Comparison of ENCODE assay signal across 8 mouse cellular contexts in the genomic region with DNA sequence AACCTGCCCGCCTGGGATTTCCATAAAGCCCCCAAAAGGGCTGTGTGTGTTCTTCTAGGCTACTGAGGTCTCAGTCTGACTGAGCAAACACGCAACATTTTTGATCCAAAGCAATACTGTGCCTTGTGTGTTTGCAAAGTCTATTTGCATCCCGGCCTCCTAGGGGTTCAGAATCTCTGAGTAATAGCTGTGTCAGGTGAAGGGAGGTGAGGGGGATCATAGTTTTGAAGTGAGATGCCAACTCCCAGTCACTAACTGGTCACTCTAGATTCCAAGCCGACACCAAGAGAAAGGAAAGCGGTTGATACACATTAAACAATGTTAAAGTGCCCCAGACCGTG. TPM values are rescaled to one million over a fixed set of nuclear protein-coding genes. Genes with fewer than 3 reads are reported as not detected.
DNase-seq lines count a peak whose midpoint lies in the region; ATAC-seq and TF ChIP-seq lines count a peak whose summit lies in the region.
"Had no signal": no experiment of that assay in that cellular context is flagged by ENCODE, and none has a peak within 500 bp of the region (broad histone marks: within the 10 kb centered on the region; RNA-seq: fewer than 3 reads in every experiment).

No protein-coding gene starts in this region.

- peak overlapping the region; percentile 95 for H3K27ac ChIP-seq in forebrain, embryonic 12.5 days
- peak overlapping the region; percentile 98 for H3K27ac ChIP-seq in limb, embryonic 14.5 days (replicated peaks; ENCODE audit: low read depth, low read length)
- peak overlapping the region; percentile 96 for H3K27ac ChIP-seq in stomach, embryonic 15.5 days

- H3K4me1 ChIP-seq in megakaryocyte, embryonic 14.5 days: peaks cover 35% of the 10 kb centered on the region
- peaks cover 20% of the 10 kb centered on the region for H3K4me1 ChIP-seq in forebrain, embryonic 12.5 days
- peaks cover 15% of the 10 kb centered on the region for H3K4me1 ChIP-seq in limb, embryonic 14.5 days (ENCODE audit: control insufficient read depth, insufficient read depth, low read length)
- H3K4me1 ChIP-seq in stomach, embryonic 15.5 days: peaks cover 18% of the 10 kb centered on the region

- H3K4me3 ChIP-seq in megakaryocyte, embryonic 14.5 days (replicated peaks): peak overlapping the region; percentile 96
- H3K4me3 ChIP-seq in forebrain, embryonic 12.5 days (replicated peaks): peak overlapping the region; percentile 76
- peak overlapping the region; percentile 68 for H3K4me3 ChIP-seq in limb, embryonic 14.5 days (replicated peaks; ENCODE audit: low read length)
- H3K4me3 ChIP-seq in stomach, embryonic 15.5 days (replicated peaks): peak overlapping the region; percentile 73

- no peak for TF ChIP-seq POLR2A in limb, embryonic 14.5 days (IDR thresholded peaks at IDR 0.05; ENCODE audit: borderline replicate concordance, extremely low read depth, insufficient read depth, insufficient read length)

- H3K9me3 ChIP-seq in megakaryocyte, embryonic 14.5 days: no peaks in the 10 kb centered on the region
- H3K9me3 ChIP-seq in forebrain, embryonic 12.5 days: no peaks in the 10 kb centered on the region
- no peaks in the 10 kb centered on the region for H3K9me3 ChIP-seq in limb, embryonic 14.5 days (ENCODE audit: control insufficient read depth, low read length)
- H3K9me3 ChIP-seq in stomach, embryonic 15.5 days: no peaks in the 10 kb centered on the region

- DNase-seq in limb, embryonic 14.5 days (ENCODE audit: low spot score): no peak
- DNase-seq in embryo, embryonic 10.5 days (ENCODE audit: low spot score): no peak
- no peak for DNase-seq in yolk sac, embryonic 10.5 days (ENCODE audit: low spot score)

- H3K36me3 ChIP-seq in megakaryocyte, embryonic 14.5 days (replicated peaks; ENCODE audit: low read length): peaks cover 3% of the 10 kb centered on the region
- no peaks in the 10 kb centered on the region for H3K36me3 ChIP-seq in forebrain, embryonic 12.5 days (replicated peaks)
- H3K36me3 ChIP-seq in limb, embryonic 14.5 days (ENCODE audit: control insufficient read depth, insufficient read depth, low read length): no peaks in the 10 kb centered on the region
- H3K36me3 ChIP-seq in stomach, embryonic 15.5 days: no peaks in the 10 kb centered on the region

- H3K4me2 ChIP-seq in forebrain, embryonic 12.5 days: peak overlapping the region; percentile 65
- H3K4me2 ChIP-seq in limb, embryonic 14.5 days (replicated peaks; ENCODE audit: low read depth, low read length, severe bottlenecking): peak overlapping the region; percentile 83
- peak overlapping the region; percentile 90 for H3K4me2 ChIP-seq in stomach, embryonic 15.5 days

- H3K27me3 ChIP-seq in megakaryocyte, embryonic 14.5 days (replicated peaks): no peaks in the 10 kb centered on the region
- H3K27me3 ChIP-seq in forebrain, embryonic 12.5 days: 0 out of 2 replicates have a peak, but pooled peaks cover 4% of the 10 kb centered on the region
- H3K27me3 ChIP-seq in limb, embryonic 14.5 days (ENCODE audit: control insufficient read depth, insufficient read depth, low read length): no peaks in the 10 kb centered on the region
- H3K27me3 ChIP-seq in stomach, embryonic 15.5 days (replicated peaks): no peaks in the 10 kb centered on the region

- H3K9ac ChIP-seq in forebrain, embryonic 12.5 days: peak overlapping the region; percentile 90
- H3K9ac ChIP-seq in limb, embryonic 14.5 days (ENCODE audit: low read depth, low read length, severe bottlenecking): peak overlapping the region; percentile 95
- peak overlapping the region; percentile 90; the same call in 1 of the 2 replicates for H3K9ac ChIP-seq in stomach, embryonic 15.5 days

- ATAC-seq in megakaryocyte, adult 5-6 weeks (ENCODE audit: poor library complexity, severe bottlenecking): no peak
- ATAC-seq in forebrain, embryonic 12.5 days (ENCODE audit: low FRiP score): no peak; the same call in 1 of the 2 replicates
- peak; percentile 48; the same call in 1 of the 2 replicates for ATAC-seq in limb, embryonic 14.5 days (ENCODE audit: low FRiP score, low read depth)
- ATAC-seq in stomach, embryonic 15.5 days (ENCODE audit: insufficient read depth, low FRiP score, low read depth): no peak; the same call in 1 of the 2 replicates

- 23% methylated on average over 6 of the region's 6 CpGs for WGBS in forebrain, embryonic 12.5 days
- 21% methylated on average over 6 of the region's 6 CpGs for WGBS in limb, embryonic 14.5 days
- 16% methylated on average over 6 of the region's 6 CpGs for WGBS in stomach, embryonic 15.5 days

RNA-seq across cellular contexts. Expression of gene Trim44, which starts 6.3 kb away (rescaled TPM):
- polyA plus RNA-seq in megakaryocyte, embryonic 14.5 days (2012; ENCODE audit: insufficient read depth, low replicate concordance): 1.2 and 3.5 TPM in 2 replicates
- 17.7 and 18.4 TPM in 2 replicates for total RNA-seq in megakaryocyte, adult 5-6 weeks (2015)
- 21.2 and 24.9 TPM in 2 replicates for total RNA-seq in megakaryocyte, adult 5-6 weeks (2017)
- polyA plus RNA-seq in forebrain, embryonic 12.5 days (2016; fragmentation: Nextera tagmentation; extraction: Ambion mirVana): 45.4 and 54.2 TPM in 2 replicates
- 66.6 and 69.7 TPM in 2 replicates for polyA plus RNA-seq in limb, embryonic 14.5 days (2012; rRNA removed)
- polyA plus RNA-seq in limb, embryonic 14.5 days (2014; fragmentation: Nextera tagmentation; extraction: Ambion mirVana): 36.4 and 43.0 TPM in 2 replicates
- polyA plus RNA-seq in stomach, embryonic 15.5 days (2015; fragmentation: Nextera tagmentation; extraction: Ambion mirVana): 32.0 and 35.5 TPM in 2 replicates

RNA-seq across cellular contexts. Expression of gene Fjx1, which starts 51.0 kb away (rescaled TPM):
- 0.16 TPM in 1 of 2 replicates, not detected in the other for polyA plus RNA-seq in megakaryocyte, embryonic 14.5 days (2012; ENCODE audit: insufficient read depth, low replicate concordance)
- not detected in 2 replicates for total RNA-seq in megakaryocyte, adult 5-6 weeks (2015)
- not detected in 2 replicates for total RNA-seq in megakaryocyte, adult 5-6 weeks (2017)
- polyA plus RNA-seq in forebrain, embryonic 12.5 days (2016; fragmentation: Nextera tagmentation; extraction: Ambion mirVana): 41.7 and 48.6 TPM in 2 replicates
- polyA plus RNA-seq in limb, embryonic 14.5 days (2012; rRNA removed): 38.8 and 46.5 TPM in 2 replicates
- 25.5 and 30.3 TPM in 2 replicates for polyA plus RNA-seq in limb, embryonic 14.5 days (2014; fragmentation: Nextera tagmentation; extraction: Ambion mirVana)
- polyA plus RNA-seq in stomach, embryonic 15.5 days (2015; fragmentation: Nextera tagmentation; extraction: Ambion mirVana): 10.1 and 10.4 TPM in 2 replicates
- total RNA-seq: neutrophil, adult 5-6 weeks had no signal
